Mouse (Mus musculus): ENCODE data around the gene Entpd3. TPM values are rescaled to one million over a fixed set of nuclear protein-coding genes. Genes with fewer than 3 reads are reported as not detected.
"Not testable (repeated sequence)": the region's sequence is repeated elsewhere in the genome, so short reads cannot be mapped to it uniquely, and the experiment has no call there.

Entpd3 gene
- total RNA-seq, 2 experiments from 2014 or later = 4.5 to 8.5 TPM

DNA sequence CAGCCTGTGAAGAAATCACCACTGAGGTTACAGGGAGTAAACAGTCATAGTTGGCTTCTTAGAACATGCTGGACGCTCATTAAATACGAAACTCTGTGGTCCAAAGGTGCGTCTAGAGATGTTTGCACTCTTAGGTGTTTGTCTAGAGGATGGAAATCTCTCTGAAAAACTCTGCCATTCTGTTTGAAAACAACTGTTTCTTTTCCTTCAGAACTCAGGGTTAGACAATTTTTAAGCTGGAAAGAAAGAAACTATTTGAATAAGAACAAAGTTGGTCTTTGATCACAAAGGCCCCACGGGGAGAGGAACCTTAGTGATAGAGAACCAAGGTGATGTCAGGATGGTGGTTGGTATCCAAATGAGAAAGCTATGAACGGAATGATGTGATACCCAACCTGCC lies 9.1 kb upstream of the Entpd3 start:
- intact Hi-C loops (cut with DNase I) = no loop called here
- DNase-seq (ENCODE audit: low spot score in 2 of 2) = no peak

DNA sequence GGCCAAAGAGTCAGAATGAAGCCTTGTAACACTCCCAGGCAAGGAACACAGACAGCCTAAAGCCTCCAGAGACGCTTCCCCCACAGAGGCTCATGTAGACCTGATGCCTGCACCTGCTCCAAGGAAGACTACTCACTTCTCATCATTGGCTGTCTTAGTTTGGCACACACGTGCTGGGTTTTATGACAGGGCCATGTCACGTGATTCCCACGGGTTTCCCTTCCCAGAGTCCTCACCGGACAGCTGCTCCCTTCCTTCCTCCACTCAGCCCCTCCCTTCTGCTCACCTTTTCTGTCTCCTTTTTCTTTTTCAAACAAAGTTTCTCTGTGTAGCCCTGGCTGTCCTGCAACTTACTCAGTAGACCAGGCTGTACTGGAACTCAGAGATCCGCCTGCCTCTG lies 7.6 kb upstream of the Entpd3 start:
- no peak for DNase-seq (ENCODE audit: low spot score in 2 of 2)
- intact Hi-C loops (cut with DNase I) = no loop called here

- DNase-seq (ENCODE audit: low spot score in 2 of 2) = no peak
These were observed 6.9 kb upstream of the Entpd3 start for GRCm38 (mm10) chr9:120532691-120533090.

GRCm38 (mm10) chr9:120533446-120533950 lies 6.1 kb upstream of the Entpd3 start:
- DNase-seq (ENCODE audit: low spot score in 2 of 2); intact Hi-C loops (cut with DNase I): not testable (repeated sequence)

More at GRCm38 (mm10) chr9:120532691-120533090, 6.9 kb upstream of the Entpd3 start:
- intact Hi-C loops (cut with DNase I) = no loop called here

- intact Hi-C loops (cut with DNase I) = no loop called here
These were observed 1.8 kb downstream of the Entpd3 start for GRCm38 (mm10) chr9:120541411-120541810.

DNA sequence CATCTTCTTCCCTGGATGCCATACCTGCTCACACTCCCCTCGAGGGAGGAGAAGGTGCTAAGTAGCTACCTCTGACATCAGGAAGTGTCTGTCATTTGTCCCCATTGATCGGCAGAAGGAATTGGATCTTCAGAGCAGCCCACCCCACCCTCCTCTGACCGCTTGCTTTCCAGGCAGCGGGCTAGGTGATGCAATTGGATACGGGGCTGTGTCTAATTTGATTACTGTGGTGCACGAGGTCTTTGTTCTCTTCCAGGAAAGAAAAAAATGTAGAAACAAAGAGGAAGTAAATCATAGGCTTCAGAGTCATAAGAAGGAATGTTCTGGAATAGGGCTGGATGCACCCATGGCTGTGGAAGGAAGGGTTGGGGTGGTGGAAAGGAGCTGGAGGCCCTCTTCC lies 2.6 kb downstream of the Entpd3 start:
- no peak for DNase-seq (ENCODE audit: low spot score in 2 of 2)
- intact Hi-C loops (cut with DNase I) = no loop called here

More at GRCm38 (mm10) chr9:120541411-120541810, 1.8 kb downstream of the Entpd3 start:
- DNase-seq (ENCODE audit: low spot score in 2 of 2) = no peak

DNA sequence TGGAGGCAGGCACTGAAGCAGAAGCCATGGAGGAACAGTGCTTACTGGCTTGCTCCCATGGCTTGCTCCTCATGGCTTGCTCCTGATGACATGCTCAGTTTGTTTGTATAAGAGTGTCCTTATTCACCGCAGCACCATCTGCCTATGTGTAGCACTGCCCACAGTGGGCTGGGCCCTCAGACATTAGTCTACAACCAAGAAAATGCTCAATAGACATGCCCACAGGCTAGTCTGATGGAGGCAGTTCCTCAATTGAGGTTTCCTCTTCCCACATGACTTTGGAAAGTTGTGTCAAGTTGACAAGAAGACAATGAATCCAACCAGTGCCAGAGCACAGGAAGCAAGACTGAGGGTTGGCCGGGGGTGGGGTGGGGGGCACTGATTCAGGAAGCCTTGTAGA lies 6.4 kb downstream of the Entpd3 start:
- intact Hi-C loops (cut with DNase I) = no loop called here
- no peak for DNase-seq (ENCODE audit: low spot score in 2 of 2)

DNA sequence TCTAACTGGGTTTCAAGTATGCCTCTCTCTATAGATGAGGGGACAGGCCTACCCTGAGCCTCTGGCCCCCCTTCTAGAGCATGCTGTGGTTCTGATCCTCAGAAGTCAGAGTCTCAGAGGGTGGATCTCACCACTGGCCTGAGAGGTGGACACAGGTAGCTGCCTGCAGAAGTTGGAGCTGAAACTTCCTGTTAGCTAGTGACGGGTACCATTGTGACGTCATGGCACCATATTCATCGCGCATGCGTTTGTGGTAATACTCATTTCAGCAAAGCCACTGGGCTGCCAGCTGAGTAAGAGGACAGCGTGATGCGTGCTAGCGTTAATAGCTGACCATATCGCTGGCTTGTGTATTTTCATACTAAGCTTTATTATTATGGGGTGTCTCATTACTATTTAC lies 6.9 kb downstream of the Entpd3 start:
- intact Hi-C loops (cut with DNase I) = no loop called here
- no peak for DNase-seq (ENCODE audit: low spot score in 2 of 2)

DNA sequence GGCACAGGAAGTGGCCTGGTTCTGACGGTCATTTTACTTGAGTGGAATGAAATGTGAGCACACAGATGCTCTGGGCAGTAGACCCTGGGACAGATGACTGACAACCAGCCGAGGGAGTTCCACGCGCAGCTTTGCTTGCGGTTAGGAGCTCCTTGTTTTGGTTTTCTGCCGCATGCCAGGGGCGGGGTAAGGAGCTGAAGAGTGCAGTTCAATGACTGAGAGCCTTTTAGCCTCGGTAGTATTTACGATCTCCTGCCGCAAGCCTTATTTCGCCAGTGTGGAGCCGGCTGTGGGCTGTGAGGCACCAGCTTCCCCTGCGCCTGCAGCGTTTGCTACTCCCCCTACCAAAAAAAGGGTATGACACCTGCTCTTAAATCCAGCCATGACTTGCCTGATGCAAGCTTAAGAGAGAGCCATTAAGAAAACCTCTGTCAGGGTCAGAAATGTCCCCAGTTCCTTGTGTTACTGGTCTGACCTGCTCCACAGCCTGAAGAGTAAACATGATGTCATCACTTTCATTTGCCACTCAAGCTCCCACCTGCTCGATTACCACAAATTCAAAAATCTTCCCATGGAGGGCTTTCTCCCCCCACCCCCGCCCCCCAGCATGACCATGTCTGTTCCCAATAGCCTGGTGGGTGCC lies 7.5 kb downstream of the Entpd3 start:
- intact Hi-C loops (cut with DNase I) = no loop called here
- DNase-seq (ENCODE audit: low spot score in 2 of 2) = no peak

- intact Hi-C loops (cut with DNase I) = no loop called here
- DNase-seq (ENCODE audit: low spot score in 2 of 2) = no peak
These were observed 11.2 kb downstream of the Entpd3 start for GRCm38 (mm10) chr9:120550778-120551177.

- intact Hi-C loops (cut with DNase I) = loop anchor here (10.0 kb wide), 1 partner anchor 409 kb away; no protein-coding TSS in a partner anchor
- DNase-seq (ENCODE audit: low spot score in 2 of 2) = no peak
These were observed 24.0 kb downstream of the Entpd3 start for GRCm38 (mm10) chr9:120563590-120563989.

- intact Hi-C loops (cut with DNase I) = loop anchor here (10.0 kb wide), 1 partner anchor 409 kb away; no protein-coding TSS in a partner anchor
- no peak for DNase-seq (ENCODE audit: low spot score in 2 of 2)
These were observed 24.6 kb downstream of the Entpd3 start for GRCm38 (mm10) chr9:120564247-120564646.

- DNase-seq (ENCODE audit: low spot score in 2 of 2) = no peak
- intact Hi-C loops (cut with DNase I) = loop anchor here (10.0 kb wide), 1 partner anchor 412 kb away; no protein-coding TSS in a partner anchor
These were observed 26.8 kb downstream of the Entpd3 start for GRCm38 (mm10) chr9:120566384-120566783.

GRCm38 (mm10) chr9:120568917-120569316 lies 29.3 kb downstream of the Entpd3 start:
- intact Hi-C loops (cut with DNase I) = loop anchor here (10.0 kb wide), 1 partner anchor 414 kb away; no protein-coding TSS in a partner anchor
- DNase-seq (ENCODE audit: low spot score in 2 of 2) = no peak

DNA sequence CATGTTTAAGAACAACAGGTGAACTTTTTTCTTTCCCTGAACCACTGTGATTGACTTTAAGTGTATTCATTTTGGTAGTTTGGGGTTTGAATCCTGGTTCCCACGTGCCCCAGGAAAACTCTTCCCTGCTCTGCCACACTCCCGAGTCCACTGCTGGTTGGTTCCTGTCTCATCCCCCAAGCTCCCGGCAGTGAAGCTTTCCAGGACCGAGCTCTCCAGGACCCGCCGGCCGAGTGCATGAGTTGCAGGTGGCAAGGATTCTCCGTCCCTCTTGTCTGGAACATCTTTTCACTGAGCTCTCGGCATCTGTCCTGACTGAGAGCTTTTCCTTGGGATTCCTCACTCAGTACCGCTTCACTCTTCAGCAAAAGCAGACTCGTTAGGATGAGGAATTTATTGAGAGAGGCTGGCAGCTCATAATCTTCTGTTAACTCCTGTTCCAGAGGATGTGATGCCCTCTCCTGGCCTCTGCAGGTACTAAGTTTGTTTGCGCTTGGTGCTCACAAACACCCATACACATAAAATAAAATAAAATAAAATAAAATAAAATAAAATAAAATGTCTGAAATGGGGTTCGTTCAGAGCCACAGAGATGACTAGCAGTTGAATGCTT lies 30.2 kb downstream of the Entpd3 start:
- intact Hi-C loops (cut with DNase I) = loop anchor here (5.0 to 10.0 kb wide), 3 partner anchors 128 to 805 kb away; no protein-coding TSS in a partner anchor
- DNase-seq (ENCODE audit: low spot score in 2 of 2) = peak; percentile 43 to 61

DNA sequence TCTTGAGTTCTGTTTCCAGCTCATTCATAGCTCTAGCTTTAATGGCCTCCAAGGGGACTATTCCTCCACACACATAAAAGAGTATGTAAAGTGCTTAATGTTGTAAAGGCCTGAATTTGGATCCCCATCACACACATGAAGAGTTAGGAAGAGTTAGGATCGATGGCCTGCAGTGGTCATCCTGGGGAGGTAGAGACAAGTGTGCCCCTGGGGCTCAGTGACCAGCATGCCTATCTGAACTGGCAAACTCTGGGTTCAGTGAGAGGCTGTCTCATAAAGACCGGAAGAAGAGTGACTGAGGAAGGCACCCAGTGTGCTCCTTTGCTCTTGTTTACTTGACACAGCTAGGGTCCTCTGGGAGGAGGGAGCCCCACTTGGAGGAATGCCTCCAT lies 30.7 kb downstream of the Entpd3 start:
- DNase-seq (ENCODE audit: low spot score in 2 of 2) = no peak
- intact Hi-C loops (cut with DNase I) = loop anchor here (5.0 to 10.0 kb wide), 2 partner anchors 128 to 804 kb away; no protein-coding TSS in a partner anchor

- intact Hi-C loops (cut with DNase I) = loop anchor here (1.0 to 10.0 kb wide), 3 partner anchors 69 to 804 kb away; no protein-coding TSS in a partner anchor
- peak; percentile 98 for DNase-seq (ENCODE audit: low spot score in 2 of 2)
These were observed 31.3 kb downstream of the Entpd3 start, which contains the start of gene Rpl14 for GRCm38 (mm10) chr9:120570741-120571592. Gene Rpl14 (plus strand): TSS chr9:120571444.

- DNase-seq (ENCODE audit: low spot score in 2 of 2) = no peak
- intact Hi-C loops (cut with DNase I) = loop anchor here (1.0 to 10.0 kb wide), 3 partner anchors 69 to 803 kb away; no protein-coding TSS in a partner anchor
These were observed 32.2 kb downstream of the Entpd3 start for GRCm38 (mm10) chr9:120571593-120572385.

All from left cerebral cortex, postnatal 25 days (tissue).